Mouse (Mus musculus) T-helper 1 cell (primary cell): ENCODE results near the gene Pfkp.

Source experiments
- in situ Hi-C: fragments of 300-600 bp; cut with MboI, MseI; formaldehyde crosslinking; loops from one replicate; pipeline ENCODE4 v1.15.1; 2025; ENCODE audit warnings: high pct_unique_total_duplicates

Gene Pfkp

GRCm38 (mm10) chr13:6618711-6619110 is 29.9 kb downstream of the Pfkp start:
- in situ Hi-C loops: loop anchor here (5.0 kb wide), 1 partner anchor 34 kb away; no protein-coding TSS in a partner anchor

GRCm38 (mm10) chr13:6613690-6614445 is 34.7 kb downstream of the Pfkp start:
- in situ Hi-C loops: no loop called here

- in situ Hi-C loops: no loop called here
These were observed 45.7 kb downstream of the Pfkp start for GRCm38 (mm10) chr13:6602786-6603409.

GRCm38 (mm10) chr13:6601676-6602075 is 46.9 kb downstream of the Pfkp start:
- in situ Hi-C loops: no loop called here

GRCm38 (mm10) chr13:6600626-6601025 is 48.0 kb downstream of the Pfkp start:
- in situ Hi-C loops: no loop called here

- in situ Hi-C loops: no loop called here
These were observed 50.8 kb downstream of the Pfkp start for GRCm38 (mm10) chr13:6597801-6598200.

- in situ Hi-C loops: no loop called here
These were observed 53.2 kb downstream of the Pfkp start for GRCm38 (mm10) chr13:6595403-6595802.

- in situ Hi-C loops: no loop called here
These were observed 57.7 kb downstream of the Pfkp start for GRCm38 (mm10) chr13:6590846-6591245.

- in situ Hi-C loops: no loop called here
These were observed 62.6 kb downstream of the Pfkp start for GRCm38 (mm10) chr13:6586009-6586408.

- in situ Hi-C loops: no loop called here
These were observed 65.0 kb downstream of the Pfkp start for GRCm38 (mm10) chr13:6583499-6584125.

- in situ Hi-C loops: loop anchor here (5.0 kb wide), 1 partner anchor 56 kb away; no protein-coding TSS in a partner anchor
These were observed 72.6 kb downstream of the Pfkp start for GRCm38 (mm10) chr13:6575920-6576509.

- in situ Hi-C loops: no loop called here
These were observed 83.0 kb downstream of the Pfkp start for GRCm38 (mm10) chr13:6565571-6565970.

- in situ Hi-C loops: no loop called here
These were observed 86.2 kb downstream of the Pfkp start for GRCm38 (mm10) chr13:6562409-6562808.

- in situ Hi-C loops: no loop called here
These were observed 90.8 kb downstream of the Pfkp start for GRCm38 (mm10) chr13:6557771-6558170.

GRCm38 (mm10) chr13:6555656-6556055 is 92.9 kb downstream of the Pfkp start:
- in situ Hi-C loops: no loop called here

- in situ Hi-C loops: no loop called here
These were observed 94.9 kb downstream of the Pfkp start for GRCm38 (mm10) chr13:6553708-6554107.

GRCm38 (mm10) chr13:6535287-6535932 is 113.2 kb downstream of the Pfkp start:
- in situ Hi-C loops: no loop called here

- in situ Hi-C loops: no loop called here
These were observed 115.9 kb downstream of the Pfkp start for GRCm38 (mm10) chr13:6532683-6533082.
